Mouse (Mus musculus) frontal cortex, postnatal 10 days (tissue): ENCODE results near the gene Rad1.
A peak's percentile ranks its signal among the peaks of the same experiment; 100 is the strongest.
"Not testable (repeated sequence)": the region's sequence is repeated elsewhere in the genome, so short reads cannot be mapped to it uniquely, and the experiment has no call there.

Experiments used
- DNase-seq, 2 experiments: peaks; one replicate each; pipeline ENCODE4 v3.0.0; 2022; ENCODE audit warnings: low spot score in 2 of 2, mixed read lengths in 1 of 2

Gene Rad1

GRCm38 (mm10) chr15:10485484-10486364, at the start of gene Rad1, which contains the start of gene Brix1:
Gene Rad1, plus strand, starts transcription at chr15:10486018.
Gene Brix1, minus strand, starts transcription at chr15:10485947.
- DNase-seq = peak; percentile 90 to 92

GRCm38 (mm10) chr15:10436893-10437292, 48.9 kb upstream of the Rad1 start:
- DNase-seq = no peak

- no peak for DNase-seq
Measured at GRCm38 (mm10) chr15:10439963-10440362, 45.9 kb upstream of the Rad1 start.

GRCm38 (mm10) chr15:10441493-10441892, 44.3 kb upstream of the Rad1 start:
- DNase-seq = no peak

- DNase-seq = no peak
Measured at GRCm38 (mm10) chr15:10442275-10442674, 43.5 kb upstream of the Rad1 start.

GRCm38 (mm10) chr15:10447102-10447501, 38.7 kb upstream of the Rad1 start:
- DNase-seq = no peak

GRCm38 (mm10) chr15:10460986-10461385, 24.8 kb upstream of the Rad1 start:
- no peak for DNase-seq

- DNase-seq = no peak
Measured at GRCm38 (mm10) chr15:10463555-10463954, 22.3 kb upstream of the Rad1 start.

- DNase-seq = no peak
Measured at GRCm38 (mm10) chr15:10464678-10465077, 21.1 kb upstream of the Rad1 start.

- no peak for DNase-seq
Measured at GRCm38 (mm10) chr15:10468761-10469160, 17.1 kb upstream of the Rad1 start.

GRCm38 (mm10) chr15:10469641-10470150, 16.1 kb upstream of the Rad1 start:
- DNase-seq = no peak

GRCm38 (mm10) chr15:10470151-10470831, 15.5 kb upstream of the Rad1 start, which contains the start of gene Dnajc21:
Gene Dnajc21, minus strand, starts transcription at chr15:10470516.
- DNase-seq = peak; percentile 53 to 77

GRCm38 (mm10) chr15:10470941-10471340, 14.9 kb upstream of the Rad1 start:
- DNase-seq = no peak

- no peak for DNase-seq
Measured at GRCm38 (mm10) chr15:10486365-10486839, 584 bp downstream of the Rad1 start.

- no peak for DNase-seq
Measured at GRCm38 (mm10) chr15:10487246-10487645, 1.4 kb downstream of the Rad1 start.

- DNase-seq = no peak
Measured at GRCm38 (mm10) chr15:10490101-10490500, 4.3 kb downstream of the Rad1 start.

- DNase-seq = no peak
Measured at GRCm38 (mm10) chr15:10495944-10496343, 10.1 kb downstream of the Rad1 start.

GRCm38 (mm10) chr15:10496696-10497095, 10.9 kb downstream of the Rad1 start:
- DNase-seq = not testable (repeated sequence)

GRCm38 (mm10) chr15:10499593-10499992, 13.8 kb downstream of the Rad1 start:
- DNase-seq = no peak

- DNase-seq = no peak
Measured at GRCm38 (mm10) chr15:10500035-10500434, 14.2 kb downstream of the Rad1 start.

- peak in 1 of 2 experiments; percentile 51 for DNase-seq
Measured at GRCm38 (mm10) chr15:10500838-10501719, 15.3 kb downstream of the Rad1 start.
